Mouse (Mus musculus): ENCODE results near the gene Il4ra.
A peak's percentile ranks its signal among the peaks of the same experiment; 100 is the strongest.

Gene Il4ra

DNA sequence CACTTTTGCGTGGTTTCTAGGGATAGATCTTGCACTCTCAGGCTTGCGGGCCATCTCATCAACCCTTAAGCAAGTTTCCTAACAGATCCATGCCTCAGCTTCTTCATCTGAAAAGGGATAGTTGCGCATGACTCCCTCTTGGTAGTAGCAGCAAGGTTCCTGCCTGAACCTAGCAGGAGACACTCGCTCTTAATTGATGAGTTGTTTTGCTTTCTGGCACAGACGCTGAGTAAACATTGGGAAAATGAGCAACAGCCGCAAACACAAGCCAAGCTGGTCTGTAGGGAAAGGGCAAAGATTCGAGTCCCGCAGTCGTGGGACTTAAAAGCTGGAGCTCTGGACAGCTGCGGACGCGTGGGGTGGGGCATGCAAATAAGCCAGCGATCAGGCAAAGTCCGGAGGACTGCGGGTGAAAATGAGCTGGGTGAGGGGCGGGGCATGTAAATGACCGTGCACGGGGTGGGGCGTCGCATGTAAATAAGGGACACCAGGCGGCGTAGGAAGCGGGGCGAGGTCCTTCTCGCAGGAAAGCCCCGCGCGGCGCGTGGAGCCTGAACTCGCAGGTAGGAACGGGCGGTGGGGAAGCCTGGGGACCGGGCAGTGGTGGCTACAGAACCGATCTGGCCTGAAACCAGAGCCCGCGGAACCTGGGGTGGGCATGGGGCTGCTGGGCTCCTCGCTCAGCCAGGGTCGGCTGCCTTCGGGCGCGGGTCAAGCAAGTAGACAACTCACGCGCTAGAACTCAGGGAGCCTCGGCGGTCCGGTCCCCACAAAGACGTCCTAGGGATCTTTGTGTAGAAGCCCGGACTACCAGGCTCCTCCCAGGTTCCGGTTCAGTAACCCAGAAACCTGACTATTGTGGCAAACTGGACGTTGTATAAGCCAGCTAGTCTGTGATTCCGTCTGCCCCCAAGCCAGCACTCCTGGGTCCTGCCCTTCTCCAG is at the start of gene Il4ra:
Gene Il4ra, plus strand, starts transcription at position 355 of the 944 bp plus-strand sequence.
- peak; percentile 74 for DNase-seq (ENCODE audit: low spot score)

DNA sequence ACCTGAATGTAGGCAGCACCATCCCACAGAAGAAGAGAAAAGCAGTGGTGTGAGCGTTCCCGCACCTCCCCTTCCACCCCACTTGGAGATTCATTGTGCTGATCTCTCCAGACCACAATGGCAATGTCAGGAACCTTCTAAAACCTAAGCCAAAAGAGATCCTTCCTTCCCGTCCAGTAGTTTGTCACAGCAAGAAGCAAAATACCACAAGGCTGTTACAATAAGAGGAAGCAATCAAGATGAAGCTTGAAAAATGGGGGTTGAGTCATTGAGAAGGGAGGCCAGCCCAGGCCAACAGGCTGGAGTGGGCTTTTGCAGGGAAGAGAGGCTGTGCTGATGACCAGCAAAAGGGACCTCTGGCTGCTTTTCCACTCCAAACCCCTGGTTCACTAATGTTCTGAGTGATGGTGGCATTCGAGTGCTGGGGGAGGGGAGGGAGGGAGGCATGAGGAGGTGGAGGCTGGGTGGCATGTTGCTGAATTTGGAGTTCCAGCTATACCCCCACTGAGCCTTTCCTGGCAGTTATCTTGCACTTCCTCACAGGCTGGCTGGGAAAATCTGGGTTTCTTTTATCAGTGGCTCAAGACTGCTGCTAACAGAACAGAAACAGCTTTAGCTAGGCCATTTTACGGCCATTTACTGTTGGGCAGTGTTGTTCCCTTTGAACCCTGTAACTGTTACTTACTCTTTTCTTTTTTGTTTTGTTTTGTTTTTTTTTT is 48.4 kb upstream of the Il4ra start:
- DNase-seq (ENCODE audit: low spot score), result no peak

GRCm38 (mm10) chr7:125504618-125505017 is 47.3 kb upstream of the Il4ra start:
- DNase-seq (ENCODE audit: low spot score), result peak; percentile 44

- no peak for DNase-seq (ENCODE audit: low spot score)
These were observed 46.4 kb upstream of the Il4ra start for GRCm38 (mm10) chr7:125505568-125505967.

GRCm38 (mm10) chr7:125507279-125507678 is 44.6 kb upstream of the Il4ra start:
- DNase-seq (ENCODE audit: low spot score), result no peak

DNA sequence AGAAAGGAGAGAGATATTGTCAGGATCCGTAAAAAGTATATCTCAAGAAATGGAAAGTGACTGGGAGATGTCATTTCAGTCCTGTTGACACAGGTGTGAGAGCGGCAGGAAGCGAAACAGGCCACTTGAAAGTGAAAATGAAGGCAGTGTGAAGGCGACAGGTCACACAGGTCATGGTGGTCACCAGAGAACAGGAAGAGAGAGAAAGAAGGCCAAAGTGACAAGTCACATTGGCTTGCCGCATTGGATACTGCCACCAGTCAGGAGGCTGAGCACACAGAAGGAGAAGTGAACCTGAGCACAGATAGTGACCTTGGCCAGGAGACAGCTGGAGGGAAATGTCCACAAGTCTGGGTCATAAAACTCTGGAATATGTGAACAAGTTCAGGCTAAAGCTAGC is 40.5 kb upstream of the Il4ra start:
- no peak for DNase-seq (ENCODE audit: low spot score)

DNA sequence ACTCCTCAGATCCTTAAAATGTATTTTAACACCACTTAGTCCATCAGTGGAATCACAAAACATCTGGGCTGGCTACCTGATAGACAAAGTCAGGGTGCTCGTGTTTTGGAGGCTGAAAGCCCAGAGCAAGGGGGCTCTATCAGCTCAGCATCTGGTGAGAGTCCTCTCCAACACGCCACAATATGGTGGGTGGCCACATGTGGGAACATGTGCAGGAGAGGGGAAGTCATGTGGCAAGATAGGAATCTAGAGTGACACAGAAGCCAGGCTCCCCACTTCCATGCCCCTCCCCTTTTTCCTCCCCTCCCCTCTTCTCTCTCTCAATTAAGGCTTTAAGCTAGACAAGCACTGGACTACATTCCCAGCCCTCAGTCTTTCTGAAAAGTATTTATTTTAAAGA is 40.1 kb upstream of the Il4ra start:
- no peak for DNase-seq (ENCODE audit: low spot score)

DNA sequence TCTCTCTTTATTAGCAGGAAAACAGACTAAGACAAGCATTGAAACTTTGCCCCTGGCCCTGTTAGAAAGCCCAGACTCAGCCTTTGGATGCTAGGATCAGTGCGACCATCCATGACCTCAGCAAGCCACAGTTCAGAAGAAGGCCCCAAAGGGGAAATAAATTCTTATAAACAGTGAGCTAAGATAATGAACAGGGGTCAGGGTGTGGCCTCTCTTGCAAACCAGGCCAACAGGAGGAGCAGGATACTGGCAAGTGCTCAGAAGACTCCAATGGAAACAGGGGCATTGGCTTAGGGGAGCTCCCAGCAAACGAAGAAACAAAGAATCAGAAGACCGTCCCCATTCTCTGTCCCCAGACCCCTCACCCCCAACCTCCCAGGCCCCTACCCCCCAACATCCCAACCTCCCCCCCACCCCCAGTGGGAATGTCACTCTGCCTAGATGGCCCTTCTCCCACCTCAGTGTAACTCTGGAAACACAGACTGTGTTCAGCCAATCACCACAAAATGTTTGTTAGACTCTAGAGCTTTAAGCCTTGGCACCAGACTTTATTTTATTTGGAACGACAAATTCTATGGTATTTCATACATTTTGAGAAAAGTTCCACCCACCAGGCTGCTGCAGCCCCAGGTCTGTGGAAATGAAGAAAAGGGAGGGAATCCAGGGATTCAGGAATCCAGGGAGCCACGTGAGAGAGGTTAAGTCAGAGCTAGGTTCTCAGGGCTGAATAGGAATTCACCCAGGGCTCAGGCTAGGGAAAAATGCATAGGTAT is 36.7 kb upstream of the Il4ra start:
- DNase-seq (ENCODE audit: low spot score), result no peak

DNA sequence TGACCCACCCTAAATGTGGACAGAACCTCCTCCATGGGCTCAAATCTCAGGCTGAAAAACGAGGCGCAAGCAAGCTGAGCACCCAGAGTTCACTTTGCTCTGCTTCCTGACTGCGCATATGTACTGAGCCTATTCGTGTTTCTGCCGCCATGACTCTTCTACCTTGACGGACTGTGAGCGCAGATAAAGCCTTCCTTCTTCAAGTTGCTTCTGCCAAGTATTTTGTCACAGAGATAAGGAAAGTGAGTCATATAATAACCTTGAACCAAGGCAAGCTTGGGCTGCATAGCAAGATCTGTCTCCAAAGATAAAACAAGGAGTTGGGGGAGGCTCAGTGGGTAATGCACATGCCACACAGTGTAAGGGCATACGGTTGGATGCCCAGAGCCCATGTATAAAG is 35.2 kb upstream of the Il4ra start:
- DNase-seq (ENCODE audit: low spot score), result no peak

- no peak for DNase-seq (ENCODE audit: low spot score)
These were observed 34.5 kb upstream of the Il4ra start for GRCm38 (mm10) chr7:125517470-125517869.

DNA sequence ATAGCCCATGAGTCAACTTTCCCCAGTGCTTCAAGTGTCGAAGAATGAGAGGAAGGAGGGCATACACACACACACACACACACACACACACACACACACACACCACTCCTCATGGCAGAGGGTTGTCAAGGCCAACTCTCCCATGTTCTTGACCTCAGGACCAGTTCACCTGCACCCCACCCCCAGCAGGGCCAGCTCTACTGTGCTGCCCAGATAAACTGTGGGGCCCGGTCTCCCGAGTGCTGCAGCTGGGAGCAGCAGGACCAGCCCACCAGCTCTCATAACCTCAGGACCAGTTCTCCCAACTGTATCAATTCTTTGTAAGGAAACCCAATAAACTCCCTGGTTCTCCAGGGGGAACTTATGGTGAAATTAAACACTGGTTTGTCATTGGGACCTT is 32.2 kb upstream of the Il4ra start:
- no peak for DNase-seq (ENCODE audit: low spot score)

DNA sequence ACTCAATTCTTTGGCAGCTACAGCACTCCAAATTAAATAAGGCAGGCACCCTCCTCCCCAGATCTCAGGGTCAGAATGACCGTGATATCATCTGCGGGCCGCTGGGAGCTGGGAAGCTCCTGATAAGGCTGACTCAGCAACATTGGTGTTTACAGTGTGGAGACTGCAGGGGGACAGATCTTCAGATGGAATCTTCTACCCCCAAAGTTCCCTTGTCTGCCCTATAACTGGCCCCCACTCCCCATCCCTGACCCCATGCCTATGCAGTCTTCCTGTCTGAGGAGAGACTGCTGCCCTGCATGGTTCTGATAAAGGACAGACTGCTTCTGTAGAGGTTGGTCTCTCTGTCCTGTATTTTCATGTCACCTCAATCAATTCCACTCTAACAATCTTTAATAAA is 28.9 kb upstream of the Il4ra start:
- DNase-seq (ENCODE audit: low spot score), result no peak

- DNase-seq (ENCODE audit: low spot score), result no peak
These were observed 24.7 kb upstream of the Il4ra start for GRCm38 (mm10) chr7:125527186-125527585.

DNA sequence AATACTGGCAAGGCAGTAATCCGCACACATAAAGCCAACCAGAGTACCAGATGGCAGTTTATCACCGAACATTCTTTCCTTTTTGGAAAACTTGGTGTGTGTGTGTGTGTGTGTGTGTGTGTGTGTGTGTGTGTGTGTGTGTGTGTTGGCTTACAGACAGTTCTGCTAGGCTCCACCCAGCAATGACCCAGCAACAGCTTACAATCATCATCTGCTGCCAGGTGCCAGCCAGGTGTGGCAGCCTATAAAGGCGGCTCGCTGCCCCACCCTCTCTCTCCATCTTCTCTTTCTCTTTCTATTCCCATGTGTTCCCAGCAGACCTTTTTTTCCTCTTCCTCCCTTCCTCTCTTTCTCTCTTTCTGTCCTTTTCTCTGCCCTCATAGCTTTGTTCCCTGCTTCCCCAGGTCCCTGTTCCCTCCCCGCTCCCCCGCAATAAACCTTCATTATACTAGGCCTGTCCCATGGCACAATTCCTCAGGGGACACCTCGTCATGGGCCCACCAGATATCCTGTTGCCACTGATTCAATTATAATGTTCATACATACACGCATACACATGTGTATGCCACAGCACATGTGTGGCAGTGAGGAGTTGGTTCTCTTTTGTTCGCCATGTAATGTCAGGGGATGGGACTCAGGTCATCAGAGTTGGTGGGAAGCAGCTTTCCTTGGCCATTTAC is 23.9 kb upstream of the Il4ra start:
- no peak for DNase-seq (ENCODE audit: low spot score)

DNA sequence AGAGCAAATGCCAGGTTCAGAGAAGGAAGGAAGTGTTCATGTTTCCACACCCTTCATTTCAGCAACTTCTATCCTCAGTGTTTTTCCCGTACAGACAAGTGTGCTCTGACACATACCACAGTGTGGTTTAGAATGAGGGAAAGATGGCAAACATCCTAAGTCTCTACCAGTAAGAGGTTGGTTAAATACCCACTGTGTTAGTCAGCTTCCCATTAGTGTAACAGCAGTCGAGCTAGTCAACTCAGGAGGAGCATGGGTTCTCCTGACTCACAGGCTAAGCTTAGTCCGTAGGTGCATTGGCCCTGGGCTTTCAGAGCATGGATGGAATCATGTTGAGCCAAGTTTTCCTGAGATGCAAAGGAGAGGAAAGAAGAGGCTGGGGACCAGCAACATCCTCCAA is 12.6 kb upstream of the Il4ra start:
- no peak for DNase-seq (ENCODE audit: low spot score)

DNA sequence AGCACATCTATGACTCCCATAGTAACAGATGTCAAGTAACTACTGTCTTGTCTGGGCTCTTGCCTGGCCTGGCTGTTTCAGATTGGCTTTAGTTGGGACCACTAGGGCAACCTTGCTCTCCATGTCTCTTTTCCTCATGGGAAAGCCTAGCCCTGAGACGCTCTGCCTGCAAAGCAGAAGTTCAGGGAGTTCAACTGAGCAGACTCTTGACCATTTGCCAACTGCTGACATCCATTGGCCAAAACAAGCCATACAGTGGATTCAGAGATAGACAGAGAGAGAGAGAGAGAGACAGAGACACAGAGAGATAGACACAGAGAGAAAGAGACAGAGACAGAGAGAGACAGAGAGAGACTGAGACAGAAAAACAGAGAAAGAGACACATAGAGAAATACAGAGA is 10.9 kb upstream of the Il4ra start:
- DNase-seq (ENCODE audit: low spot score), result no peak

GRCm38 (mm10) chr7:125541821-125542220 is 10.1 kb upstream of the Il4ra start:
- DNase-seq (ENCODE audit: low spot score), result no peak

DNA sequence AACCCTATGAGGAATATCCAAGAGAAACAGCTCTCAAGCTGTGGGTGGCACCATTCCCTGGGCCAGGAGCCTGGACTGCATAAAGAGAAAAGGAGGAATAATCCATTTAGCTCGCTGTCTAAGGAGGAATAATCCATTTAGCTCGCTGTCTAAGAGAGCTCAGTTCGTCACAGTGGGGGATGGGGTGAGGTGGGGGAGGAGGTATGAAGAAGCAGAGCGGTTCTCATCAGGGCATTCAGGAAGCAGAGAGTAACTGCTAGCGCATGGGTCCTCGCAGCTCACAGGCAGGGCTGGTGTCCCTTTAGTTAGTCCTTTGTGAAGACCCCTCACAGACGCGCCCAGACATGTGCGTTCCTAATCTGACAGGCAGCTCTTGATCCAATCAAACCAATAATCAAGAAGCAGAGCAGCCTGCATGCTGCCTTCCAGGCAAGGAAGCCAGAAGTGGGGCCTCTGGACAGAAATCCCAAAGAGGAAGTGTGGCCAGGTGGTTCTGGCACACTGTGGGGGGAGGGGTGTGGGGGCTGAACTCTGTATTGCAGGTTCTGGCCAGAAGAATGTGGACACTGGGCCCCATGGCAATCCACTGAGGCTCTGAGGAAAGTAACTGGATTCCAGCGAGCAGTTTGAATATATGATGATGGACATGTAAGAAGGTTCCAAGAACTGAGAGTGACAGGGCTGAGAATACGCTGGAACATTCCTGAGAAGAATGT is 9.4 kb upstream of the Il4ra start:
- DNase-seq (ENCODE audit: low spot score), result no peak

DNA sequence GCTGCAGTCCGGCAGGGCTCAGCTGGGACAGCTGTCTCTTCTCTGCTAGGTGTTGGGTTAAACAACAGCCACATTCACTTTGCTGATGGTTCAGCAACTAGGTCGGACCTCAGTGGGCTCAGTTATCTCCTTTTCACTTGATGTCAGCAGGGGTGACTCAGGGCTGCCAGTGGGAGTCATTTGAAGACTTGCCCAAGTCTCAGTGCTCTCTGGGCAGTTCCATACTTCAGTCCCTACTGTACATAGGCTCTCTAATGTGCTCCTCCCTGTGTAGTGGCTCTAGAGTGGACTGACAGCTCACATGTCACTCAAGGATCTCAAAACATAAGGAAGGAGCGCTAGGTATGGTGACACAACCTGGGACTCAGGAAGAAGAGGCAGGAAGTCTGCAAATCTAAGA is 8.4 kb upstream of the Il4ra start:
- DNase-seq (ENCODE audit: low spot score), result no peak

DNA sequence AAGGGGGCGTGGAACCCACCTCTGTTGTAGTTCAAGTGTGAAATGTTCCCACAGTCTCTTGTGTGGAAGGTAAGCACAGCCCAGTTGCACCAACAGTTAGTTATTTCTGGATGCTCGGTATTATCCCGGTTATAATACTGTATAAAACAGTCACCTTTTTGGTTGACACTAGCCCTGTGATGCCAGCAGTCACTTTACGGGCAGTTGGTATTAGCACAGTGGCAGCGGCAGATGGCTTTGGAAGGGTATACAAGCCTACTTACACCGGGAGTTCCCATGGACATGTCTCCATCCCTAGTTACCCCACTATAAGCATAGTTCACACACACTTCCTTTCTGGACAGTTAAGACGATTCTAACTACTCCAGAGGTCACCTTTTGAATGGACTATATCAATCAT is 6.6 kb upstream of the Il4ra start:
- no peak for DNase-seq (ENCODE audit: low spot score)

- no peak for DNase-seq (ENCODE audit: low spot score)
These were observed 5.2 kb upstream of the Il4ra start for GRCm38 (mm10) chr7:125546727-125547126.

Data from layer of hippocampus, adult 11-12 months (tissue).